Mouse (Mus musculus) heart, embryonic 16.5 days (tissue): Measurements from ENCODE around the gene Cfap206. TPM values are rescaled to one million over a fixed set of nuclear protein-coding genes. Genes with fewer than 3 reads are reported as not detected.
"Not testable (repeated sequence)": the region's sequence is repeated elsewhere in the genome, so short reads cannot be mapped to it uniquely, and the experiment has no call there.

ENCODE experiments used
- ATAC-seq: fragments of 200-750 bp; cut with Nextera tagmentation; replicated peaks from 2 replicates; pipeline ENCODE4 v1.8.0; 2017; ENCODE audit warnings: moderate number of reproducible peaks; ENCODE audit not compliant: insufficient read depth, low FRiP score; ENCODE audit errors: extremely low read depth
- H3K27ac ChIP-seq: fragments of 300-500 bp; sonication (generic); 2 replicates; pipeline ENCODE4 v1.5.1; 2014; ENCODE audit warnings: mild to moderate bottlenecking, low read length, control low read depth, moderate library complexity
- H3K27me3 ChIP-seq: fragments of 300-500 bp; sonication (generic); 2 replicates; pipeline ENCODE4 v1.6.1; 2014; ENCODE audit warnings: low read length, mixed read lengths; ENCODE audit not compliant: control insufficient read depth, insufficient read depth
- H3K36me3 ChIP-seq: fragments of 300-500 bp; sonication (generic); 2 replicates; pipeline ENCODE4 v1.6.1; 2014; ENCODE audit not compliant: control insufficient read depth, insufficient read depth
- H3K4me1 ChIP-seq: fragments of 300-500 bp; sonication (generic); 2 replicates; pipeline ENCODE4 v1.6.1; 2014; ENCODE audit warnings: low read length, mixed read lengths; ENCODE audit not compliant: control insufficient read depth, insufficient read depth
- H3K4me2 ChIP-seq: fragments of 300-500 bp; sonication (generic); 2 replicates; pipeline ENCODE4 v1.6.1; 2014; ENCODE audit warnings: low read depth, mild to moderate bottlenecking, control low read depth, low read length
- H3K4me3 ChIP-seq: fragments of 300-500 bp; sonication (generic); 2 replicates; pipeline ENCODE4 v1.5.1; 2014; ENCODE audit warnings: mild to moderate bottlenecking, control low read depth, low read length
- H3K9ac ChIP-seq: fragments of 300-500 bp; sonication (generic); 2 replicates; pipeline ENCODE4 v1.6.1; 2014; ENCODE audit warnings: low read length, control low read depth
- H3K9me3 ChIP-seq: fragments of 300-500 bp; sonication (generic); replicated peaks from 2 replicates; pipeline ENCODE4 v1.6.1; 2016; ENCODE audit warnings: low read length; ENCODE audit not compliant: control insufficient read depth
- WGBS: fragments of 180-500 bp; shearing (Covaris S2); extraction: QIAGEN DNeasy Blood & Tissue Kit; methylation state at CpG from one replicate; pipeline ENCODE4 v1.1.7; 2014; 5-methylcytosine and 5-hydroxymethylcytosine counted together
- polyA plus RNA-seq: library from polyadenylated mRNA; unstranded; fragments of >200 nt; fragmentation: Nextera tagmentation; extraction: Ambion mirVana; gene quantifications from 2 replicates; pipeline ENCODE4 v1.2.1, GENCODE M21; 2015

Cfap206 gene
- polyA plus RNA-seq: 1.3 and 1.5 TPM in 2 replicates

- H3K4me3 ChIP-seq: peak within 1 kb of the TSS; percentile 65
- WGBS: under 1% methylated on average over 38 of the region's 38 CpGs
- H3K9me3 ChIP-seq: no peaks in the 10 kb centered on the region
- ATAC-seq: peak; percentile 92
- peak within 1 kb of the TSS; percentile 58 for H3K9ac ChIP-seq
- peak within 1 kb of the TSS; percentile 87 for H3K4me2 ChIP-seq
- H3K36me3 ChIP-seq: no peaks in the 10 kb centered on the region
- H3K4me1 ChIP-seq: peaks cover 2% of the 10 kb centered on the region; the same call in 1 of the 2 replicates
- no peak within 1 kb of the TSS for H3K27ac ChIP-seq
- peaks cover 2% of the 10 kb centered on the region; the same call in 1 of the 2 replicates for H3K27me3 ChIP-seq
These were observed at the start of gene Cfap206 for GRCm38 (mm10) chr4:34729851-34730341. TSS of gene Cfap206 (minus strand) at chr4:34730206.

GRCm38 (mm10) chr4:34777677-34778527 lies 47.9 kb upstream of the Cfap206 start, which contains the start of gene Smim8:
TSS of gene Smim8 (minus strand) at chr4:34778423.
- Histone ChIP-seq H3K27ac (peak within 1 kb of the TSS; percentile 89), H3K9me3 (no peaks in the 10 kb centered on the region)
- peak; percentile 97 for ATAC-seq

GRCm38 (mm10) chr4:34771652-34772371 lies 41.8 kb upstream of the Cfap206 start:
- no peaks in the 10 kb centered on the region for H3K4me1 ChIP-seq
- no peak overlapping the region for H3K9ac ChIP-seq
- no peaks in the 10 kb centered on the region for H3K27me3 ChIP-seq
- no peak for ATAC-seq
- no peaks in the 10 kb centered on the region for H3K9me3 ChIP-seq
- no peak overlapping the region for H3K4me2 ChIP-seq
- no peak overlapping the region for H3K4me3 ChIP-seq
- H3K36me3 ChIP-seq: peaks cover 17% of the 10 kb centered on the region; the same call in 1 of the 2 replicates
- no peak overlapping the region for H3K27ac ChIP-seq
- WGBS: 22% methylated on average over 8 of the region's 8 CpGs

More at GRCm38 (mm10) chr4:34777677-34778527, 47.9 kb upstream of the Cfap206 start, which contains the start of gene Smim8:
- H3K36me3 ChIP-seq: no peaks in the 10 kb centered on the region
- H3K27me3 ChIP-seq: no peaks in the 10 kb centered on the region
- H3K4me1 ChIP-seq: peaks cover 5% of the 10 kb centered on the region; the same call in 1 of the 2 replicates
- 5% methylated on average over 40 of the region's 40 CpGs for WGBS
- peak within 1 kb of the TSS; percentile 90 for H3K4me2 ChIP-seq
- H3K9ac ChIP-seq: peak within 1 kb of the TSS; percentile 78
- peak within 1 kb of the TSS; percentile 63 for H3K4me3 ChIP-seq

DNA sequence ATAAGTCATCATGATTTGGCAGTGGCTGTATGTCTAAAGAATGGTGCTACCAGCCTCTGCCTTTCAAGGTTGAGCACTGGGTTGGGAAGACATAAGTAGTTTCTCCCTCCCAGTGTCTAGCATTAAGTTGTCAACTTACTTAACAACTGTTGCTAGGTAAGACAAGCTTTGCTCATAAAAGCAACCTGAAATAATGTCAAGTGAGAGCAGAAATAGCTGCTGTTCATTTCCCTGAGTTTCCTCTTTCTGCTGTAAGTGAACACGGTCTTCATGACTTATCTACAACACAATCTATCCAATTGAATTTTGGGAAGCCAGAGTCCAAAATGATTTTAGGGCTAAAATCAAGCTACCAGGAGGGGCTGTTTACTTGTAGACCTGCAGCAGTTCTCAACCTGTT lies 26.2 kb upstream of the Cfap206 start, which contains the start of gene Gm136:
TSS of gene Gm136 (minus strand) at position 101 of the 400 bp plus-strand sequence.
- Histone ChIP-seq H3K9ac (no peak within 1 kb of the TSS), H3K27me3 (no peaks in the 10 kb centered on the region), H3K9me3 (no peaks in the 10 kb centered on the region), H3K4me3 (no peak within 1 kb of the TSS), H3K27ac (no peak within 1 kb of the TSS), H3K4me1 (no peaks in the 10 kb centered on the region), H3K36me3 (no peaks in the 10 kb centered on the region), H3K4me2 (no peak within 1 kb of the TSS)
- no peak for ATAC-seq
- 81% methylated on average over 1 of the region's 1 CpGs for WGBS

DNA sequence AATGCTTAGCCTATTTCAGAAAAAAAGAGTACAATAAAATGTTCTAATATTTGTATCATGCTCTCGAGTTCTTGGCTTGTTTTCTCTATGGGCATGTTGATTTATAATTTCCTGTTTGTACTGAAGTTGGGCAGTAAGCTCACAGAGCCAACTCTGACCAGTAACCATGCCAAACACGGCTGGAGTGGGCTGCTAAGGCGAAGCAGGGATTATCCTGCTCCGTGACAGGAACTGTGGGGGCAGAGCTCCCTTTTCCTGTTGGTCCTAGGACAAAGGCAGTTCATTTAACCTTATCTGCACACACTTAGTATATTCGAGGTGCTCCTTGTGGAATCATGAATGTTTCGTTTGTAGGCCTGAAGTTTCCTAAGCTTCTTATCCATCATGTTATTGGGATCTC lies 19.2 kb upstream of the Cfap206 start:
- H3K27me3 ChIP-seq: no peaks in the 10 kb centered on the region
- H3K36me3 ChIP-seq: no peaks in the 10 kb centered on the region
- no peak overlapping the region for H3K4me3 ChIP-seq
- no peak overlapping the region for H3K9ac ChIP-seq
- 41% methylated on average over 6 of the region's 6 CpGs for WGBS
- H3K4me1 ChIP-seq: no peaks in the 10 kb centered on the region
- no peak overlapping the region for H3K27ac ChIP-seq
- no peak overlapping the region for H3K4me2 ChIP-seq
- no peaks in the 10 kb centered on the region for H3K9me3 ChIP-seq
- ATAC-seq: no peak

GRCm38 (mm10) chr4:34734461-34734860 lies 4.5 kb upstream of the Cfap206 start:
- no peaks in the 10 kb centered on the region for H3K36me3 ChIP-seq
- no peak overlapping the region for H3K9ac ChIP-seq
- no peak overlapping the region for H3K27ac ChIP-seq
- H3K27me3 ChIP-seq: peaks cover 2% of the 10 kb centered on the region; the same call in 1 of the 2 replicates
- 71% methylated on average over 3 of the region's 3 CpGs for WGBS
- no peak overlapping the region for H3K4me2 ChIP-seq
- H3K4me1 ChIP-seq: peaks cover 2% of the 10 kb centered on the region; the same call in 1 of the 2 replicates
- H3K9me3 ChIP-seq: no peaks in the 10 kb centered on the region; the same call in 1 of the 2 replicates
- no peak overlapping the region for H3K4me3 ChIP-seq
- ATAC-seq: no peak

GRCm38 (mm10) chr4:34733415-34733814 lies 3.4 kb upstream of the Cfap206 start:
- H3K4me2 ChIP-seq, H3K4me3 ChIP-seq, H3K27ac ChIP-seq, H3K9ac ChIP-seq, H3K36me3 ChIP-seq, H3K4me1 ChIP-seq, H3K9me3 ChIP-seq, ATAC-seq, H3K27me3 ChIP-seq: not testable (repeated sequence)
- 29% methylated on average over 2 of the region's 2 CpGs for WGBS

DNA sequence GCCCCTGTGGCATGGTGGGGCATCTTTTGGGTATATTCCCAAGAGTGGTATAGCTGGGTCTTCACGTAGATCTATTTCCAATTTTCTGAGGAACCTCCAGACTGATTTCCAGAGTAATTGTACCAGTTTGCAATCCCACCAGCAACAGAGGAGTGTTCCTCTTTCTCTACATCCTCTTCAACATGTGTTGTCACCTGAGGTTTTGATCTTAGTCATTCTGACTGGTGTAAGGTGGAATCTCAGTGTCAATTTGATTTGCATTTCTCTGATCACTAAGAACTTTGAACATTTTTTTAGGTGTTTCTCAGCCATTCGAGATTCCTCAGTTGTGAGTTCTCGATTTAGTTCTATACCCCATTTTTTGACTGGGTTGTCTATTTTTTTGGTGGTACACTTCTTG lies 4.3 kb downstream of the Cfap206 start:
- not testable (repeated sequence) for H3K27ac ChIP-seq, H3K9me3 ChIP-seq, H3K4me3 ChIP-seq, H3K4me1 ChIP-seq, H3K4me2 ChIP-seq, H3K9ac ChIP-seq, H3K36me3 ChIP-seq, H3K27me3 ChIP-seq, ATAC-seq
- 77% methylated on average over 3 of the region's 3 CpGs for whole genome bisulfite sequencing
